ENCODE assay signal across 19 mouse cellular contexts in the genomic region with DNA sequence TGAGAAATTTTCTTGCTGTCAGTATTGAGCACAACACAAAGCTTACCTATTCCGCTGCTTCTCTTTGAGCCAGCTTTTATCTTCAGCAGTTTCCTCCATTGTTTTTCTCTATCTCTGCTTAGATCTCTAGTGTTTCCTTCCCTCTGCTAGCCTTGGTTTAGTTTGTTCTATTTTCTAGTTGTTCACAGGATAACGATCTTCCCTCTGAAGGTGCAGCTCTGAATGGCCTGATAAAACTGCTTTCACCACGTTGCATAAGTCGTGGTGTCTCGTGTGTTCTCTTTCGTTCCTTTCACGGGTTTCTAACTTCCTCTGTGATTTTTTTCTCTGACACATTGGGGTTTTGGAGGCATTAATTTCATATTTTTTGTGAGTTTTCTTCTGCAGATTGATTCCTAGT. TPM values are rescaled to one million over a fixed set of nuclear protein-coding genes. Genes with fewer than 3 reads are reported as not detected.
DNase-seq lines count a peak whose midpoint lies in the region; TF ChIP-seq lines count a peak whose summit lies in the region.
"Had no signal": no experiment of that assay in that cellular context is flagged by ENCODE, and none has a peak within 500 bp of the region (broad histone marks: within the 10 kb centered on the region; RNA-seq: fewer than 3 reads in every experiment).

No protein-coding gene starts in this region.

- TF ChIP-seq CTCF in thymus, adult 2 months (IDR thresholded peaks at IDR 0.05; ENCODE audit: borderline replicate concordance, control insufficient read depth, extremely low read depth, insufficient read depth, low read length, poor library complexity): no peak

- peak overlapping the region; percentile 71; the same call in 1 of the 2 replicates for H3K27ac ChIP-seq in thymus, adult 2 months (ENCODE audit: control insufficient read depth, insufficient read depth, low read length)
- H3K27ac ChIP-seq: forebrain, embryonic 12.5 days; heart, adult 2 months; heart, embryonic 15.5 days; limb, embryonic 12.5 days; liver, embryonic 15.5 days; stomach, embryonic 15.5 days had no signal

- no peak overlapping the region for H3K4me3 ChIP-seq in thymus, adult 2 months (ENCODE audit: control insufficient read depth, insufficient read depth, low read length)
- H3K4me3 ChIP-seq: forebrain, embryonic 12.5 days; heart, adult 2 months; heart, embryonic 15.5 days; limb, embryonic 12.5 days; liver, embryonic 15.5 days; stomach, embryonic 15.5 days had no signal

- TF ChIP-seq POLR2A in thymus, adult 2 months (IDR thresholded peaks at IDR 0.05; ENCODE audit: control insufficient read depth, extremely low read depth, insufficient read depth, low read length, poor library complexity): no peak

- peaks cover 46% of the 10 kb centered on the region for H3K4me1 ChIP-seq in thymus, adult 2 months (replicated peaks; ENCODE audit: control insufficient read depth, insufficient read depth, low read length)
- H3K4me1 ChIP-seq: forebrain, embryonic 12.5 days; heart, embryonic 15.5 days; liver, embryonic 15.5 days; stomach, embryonic 15.5 days had no signal

- H3K27me3 ChIP-seq in thymus, adult 2 months (ENCODE audit: control insufficient read depth, insufficient read depth, low read length): no peaks in the 10 kb centered on the region
- H3K27me3 ChIP-seq: forebrain, embryonic 12.5 days; heart, embryonic 15.5 days; limb, embryonic 12.5 days; liver, embryonic 15.5 days; stomach, embryonic 15.5 days had no signal

- WGBS in thymus, adult 2 months: 1% methylated on average over 7 of the region's 7 CpGs

- no peak for DNase-seq in thymus, adult 2 months
- no peak for DNase-seq in thymus, postnatal 25 days
- DNase-seq in MN1 (ENCODE audit: low spot score): peak; percentile 55
- peak; percentile 49 for DNase-seq in induced T-regulatory cell, adult 2 months (ENCODE audit: low read depth)
- DNase-seq in kidney, adult 8-10 months: no peak
- DNase-seq in right cerebral cortex, adult 2 months (ENCODE audit: low spot score in 2 of 2): no peak
- no peak for DNase-seq in lung, postnatal 4 days
- DNase-seq: adrenal gland, postnatal 36 days; cerebellum, adult 2 months; cerebellum, postnatal 36 days; heart, adult 2 months; kidney, adult 9 months had no signal

- H3K36me3 ChIP-seq in thymus, adult 2 months (ENCODE audit: control insufficient read depth, insufficient read depth, low read length): no peaks in the 10 kb centered on the region
- H3K36me3 ChIP-seq: forebrain, embryonic 12.5 days; heart, embryonic 15.5 days; limb, embryonic 12.5 days; liver, embryonic 15.5 days; stomach, embryonic 15.5 days had no signal

RNA-seq across cellular contexts. Expression of gene Chdh, which starts 15.6 kb away (rescaled TPM):
- 51.3 and 59.5 TPM in 2 replicates for polyA plus RNA-seq in thymus, adult 2 months (2012; rRNA removed)
- polyA plus RNA-seq: embryonic facial prominence, embryonic 11.5 days; hindbrain, embryonic 11.5 days had no signal

RNA-seq across cellular contexts. Expression of gene Il17rb, which starts 15.7 kb away (rescaled TPM):
- polyA plus RNA-seq in thymus, adult 2 months (2012; rRNA removed): 50.9 and 57.3 TPM in 2 replicates

RNA-seq across cellular contexts. Expression of gene Actr8, which starts 46.2 kb away (rescaled TPM):
- polyA plus RNA-seq in thymus, adult 2 months (2012; rRNA removed): 27.8 and 30.2 TPM in 2 replicates

RNA-seq across cellular contexts. Expression of gene Selenok, which starts 56.3 kb away (rescaled TPM):
- 28.5 and 32.5 TPM in 2 replicates for polyA plus RNA-seq in thymus, adult 2 months (2012; rRNA removed)

Comparison
In these comparisons a context has a peak if more than half of its experiments do, and no peak if none do; other contexts are left out.
1. DNase-seq: peak in MN1 (single experiment) and induced T-regulatory cell, adult 2 months (single experiment); none in thymus, adult 2 months (single experiment), thymus, postnatal 25 days (single experiment), kidney, adult 8-10 months (0 of 2), right cerebral cortex, adult 2 months (0 of 2) and lung, postnatal 4 days (0 of 2).